ENCODE assay signal across 25 mouse cellular contexts in the genomic region with DNA sequence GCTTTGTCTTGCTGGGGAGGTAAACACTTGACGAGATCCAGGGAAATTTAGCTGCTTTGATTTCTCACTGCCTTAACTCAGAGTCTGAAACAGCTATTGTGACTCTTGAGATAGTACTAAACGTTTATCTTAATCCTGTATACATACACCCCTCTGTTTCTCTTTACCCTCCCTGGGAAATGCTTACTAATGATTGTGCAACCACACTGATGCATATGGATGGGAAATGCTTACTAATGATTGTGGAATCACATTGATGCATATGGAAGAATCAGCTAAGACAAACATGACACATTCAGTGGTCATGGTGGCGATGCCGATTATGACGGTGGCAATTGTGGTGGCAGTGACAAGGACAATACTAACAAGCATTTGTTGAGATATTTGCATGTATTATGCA. TPM values are rescaled to one million over a fixed set of nuclear protein-coding genes. Genes with fewer than 3 reads are reported as not detected.
DNase-seq lines count a peak whose midpoint lies in the region; ATAC-seq and TF ChIP-seq lines count a peak whose summit lies in the region.
"Had no signal": no experiment of that assay in that cellular context is flagged by ENCODE, and none has a peak within 500 bp of the region (broad histone marks: within the 10 kb centered on the region; RNA-seq: fewer than 3 reads in every experiment).

No protein-coding gene starts in this region.

- no peaks in the 10 kb centered on the region for H3K9me3 ChIP-seq in embryonic facial prominence, embryonic 15.5 days (replicated peaks)
- H3K9me3 ChIP-seq in embryonic facial prominence, embryonic 10.5 days, result no peaks in the 10 kb centered on the region
- H3K9me3 ChIP-seq in intestine, embryonic 16.5 days (ENCODE audit: control insufficient read depth, low read length), result no peaks in the 10 kb centered on the region
- H3K9me3 ChIP-seq in hindbrain, embryonic 13.5 days, result no peaks in the 10 kb centered on the region
- H3K9me3 ChIP-seq: G1E; heart, embryonic 13.5 days; limb, embryonic 13.5 days; midbrain, embryonic 15.5 days; neural tube, embryonic 13.5 days had no signal

- no peak overlapping the region for H3ac ChIP-seq in C2C12 (ENCODE audit: control insufficient read depth, insufficient read length, low read depth)

- TF ChIP-seq CTCF in C2C12 (IDR thresholded peaks at IDR 0.05; ENCODE audit: control insufficient read depth, insufficient read depth, insufficient read length), result no peak

- 0 out of 2 replicates have a peak overlapping the region, but pooled peaks have one; percentile 25 for H3K27ac ChIP-seq in embryonic facial prominence, embryonic 15.5 days (replicated peaks)
- H3K27ac ChIP-seq in embryonic facial prominence, embryonic 10.5 days (replicated peaks), result no peak overlapping the region
- H3K27ac ChIP-seq in intestine, embryonic 16.5 days (ENCODE audit: low read length), result peak overlapping the region; percentile 86
- no peak overlapping the region for H3K27ac ChIP-seq in hindbrain, embryonic 13.5 days
- H3K27ac ChIP-seq: heart, adult 2 months; heart, embryonic 13.5 days; kidney, postnatal 0 days; limb, embryonic 13.5 days; midbrain, embryonic 15.5 days; neural tube, embryonic 13.5 days had no signal

- H3K79me2 ChIP-seq in C2C12 (ENCODE audit: control insufficient read depth, insufficient read depth), result no peaks in the 10 kb centered on the region

- H3K9ac ChIP-seq in embryonic facial prominence, embryonic 15.5 days, result no peak overlapping the region
- H3K9ac ChIP-seq in intestine, embryonic 16.5 days (ENCODE audit: low read depth, low read length), result no peak overlapping the region
- H3K9ac ChIP-seq in hindbrain, embryonic 13.5 days, result no peak overlapping the region
- H3K9ac ChIP-seq: heart, embryonic 13.5 days; limb, embryonic 13.5 days; lung, embryonic 14.5 days; midbrain, embryonic 15.5 days; neural tube, embryonic 13.5 days had no signal

- peaks cover 12% of the 10 kb centered on the region; the same call in 1 of the 2 replicates for H3K4me1 ChIP-seq in embryonic facial prominence, embryonic 15.5 days
- peaks cover 13% of the 10 kb centered on the region; the same call in 1 of the 2 replicates for H3K4me1 ChIP-seq in embryonic facial prominence, embryonic 10.5 days
- peaks cover 27% of the 10 kb centered on the region for H3K4me1 ChIP-seq in intestine, embryonic 16.5 days (ENCODE audit: control insufficient read depth, insufficient read depth, low read length)
- H3K4me1 ChIP-seq in hindbrain, embryonic 13.5 days (replicated peaks), result 0 out of 2 replicates have a peak, but pooled peaks cover 4% of the 10 kb centered on the region
- H3K4me1 ChIP-seq: heart, embryonic 13.5 days; midbrain, embryonic 15.5 days; neural tube, embryonic 13.5 days had no signal

- H3K79me3 ChIP-seq in C2C12 (ENCODE audit: low read depth), result no peaks in the 10 kb centered on the region

- DNase-seq in embryonic facial prominence, embryonic 10.5 days (ENCODE audit: low spot score), result no peak
- DNase-seq in urinary bladder, postnatal 10 days (ENCODE audit: low spot score), result no peak
- no peak for DNase-seq in ovary, postnatal 10 days (ENCODE audit: low spot score)
- DNase-seq: cerebellum, adult 18-20 months; cerebellum, postnatal 14 days; embryo, embryonic 11 days; gastrocnemius, postnatal 25 days; heart, adult 2 months; heart, postnatal 14 days; layer of hippocampus, postnatal 36 days; lung, embryonic 14.5 days; thymus, adult 2 months; thymus, postnatal 4 days had no signal

- WGBS in embryonic facial prominence, embryonic 15.5 days, result 76% methylated on average over 5 of the region's 5 CpGs
- 80% methylated on average over 5 of the region's 5 CpGs for WGBS in embryonic facial prominence, embryonic 10.5 days
- WGBS in intestine, embryonic 16.5 days, result 69% methylated on average over 5 of the region's 5 CpGs
- WGBS in hindbrain, embryonic 13.5 days, result 79% methylated on average over 5 of the region's 5 CpGs

- H3K4me2 ChIP-seq in embryonic facial prominence, embryonic 15.5 days (replicated peaks), result no peak overlapping the region
- no peak overlapping the region for H3K4me2 ChIP-seq in intestine, embryonic 16.5 days (ENCODE audit: low read depth, low read length)
- H3K4me2 ChIP-seq in hindbrain, embryonic 13.5 days, result no peak overlapping the region
- H3K4me2 ChIP-seq: heart, embryonic 13.5 days; limb, embryonic 13.5 days; lung, embryonic 14.5 days; midbrain, embryonic 15.5 days; neural tube, embryonic 13.5 days had no signal

- H3K27me3 ChIP-seq in embryonic facial prominence, embryonic 15.5 days, result no peaks in the 10 kb centered on the region
- H3K27me3 ChIP-seq in embryonic facial prominence, embryonic 10.5 days (replicated peaks; ENCODE audit: low read depth, poor library complexity, severe bottlenecking), result no peaks in the 10 kb centered on the region
- H3K27me3 ChIP-seq in C2C12 (ENCODE audit: control insufficient read depth, insufficient read depth, insufficient read length), result no peaks in the 10 kb centered on the region
- H3K27me3 ChIP-seq in intestine, embryonic 16.5 days (replicated peaks; ENCODE audit: control insufficient read depth, insufficient read depth, low read length), result no peaks in the 10 kb centered on the region
- H3K27me3 ChIP-seq in hindbrain, embryonic 13.5 days, result no peaks in the 10 kb centered on the region
- H3K27me3 ChIP-seq: heart, embryonic 13.5 days; limb, embryonic 13.5 days; midbrain, embryonic 15.5 days; neural tube, embryonic 13.5 days had no signal

- H3K4me3 ChIP-seq in embryonic facial prominence, embryonic 15.5 days (replicated peaks), result no peak overlapping the region
- H3K4me3 ChIP-seq in embryonic facial prominence, embryonic 10.5 days, result no peak overlapping the region
- no peak overlapping the region for H3K4me3 ChIP-seq in C2C12 (ENCODE audit: insufficient read depth, poor library complexity, severe bottlenecking)
- H3K4me3 ChIP-seq in intestine, embryonic 16.5 days (ENCODE audit: low read length), result no peak overlapping the region
- H3K4me3 ChIP-seq in hindbrain, embryonic 13.5 days, result no peak overlapping the region
- H3K4me3 ChIP-seq: heart, adult 2 months; heart, embryonic 13.5 days; limb, embryonic 13.5 days; midbrain, embryonic 15.5 days; neural tube, embryonic 13.5 days had no signal

- H3K36me3 ChIP-seq in embryonic facial prominence, embryonic 15.5 days, result no peaks in the 10 kb centered on the region
- no peaks in the 10 kb centered on the region for H3K36me3 ChIP-seq in embryonic facial prominence, embryonic 10.5 days (replicated peaks)
- no peaks in the 10 kb centered on the region for H3K36me3 ChIP-seq in C2C12 (ENCODE audit: control insufficient read depth, insufficient read depth)
- H3K36me3 ChIP-seq in intestine, embryonic 16.5 days (ENCODE audit: control insufficient read depth, insufficient read depth, low read length), result no peaks in the 10 kb centered on the region
- H3K36me3 ChIP-seq in hindbrain, embryonic 13.5 days, result no peaks in the 10 kb centered on the region
- H3K36me3 ChIP-seq: G1E; heart, embryonic 13.5 days; limb, embryonic 13.5 days; midbrain, embryonic 15.5 days; neural tube, embryonic 13.5 days had no signal

- no peak for ATAC-seq in embryonic facial prominence, embryonic 15.5 days (ENCODE audit: insufficient number of reproducible peaks, low FRiP score, low TSS enrichment, low read depth)
- ATAC-seq in intestine, embryonic 16.5 days, result peak; percentile 65
- peak; percentile 64 for ATAC-seq in megakaryocyte progenitor cell, adult 5-6 weeks (replicated peaks; ENCODE audit: poor library complexity)
- no peak for ATAC-seq in hindbrain, embryonic 13.5 days (ENCODE audit: low FRiP score)
- ATAC-seq: forebrain, embryonic 16.5 days; midbrain, embryonic 15.5 days had no signal

TF ChIP-seq in C2C12, 6 proteins besides CTCF, POLR2A, EP300 and RAD21:
- TF ChIP-seq MAX (IDR thresholded peaks at IDR 0.05) (no peak), CEBPB (IDR thresholded peaks at IDR 0.05; ENCODE audit: low read depth) (peak; percentile 94)
TF ChIP-seq in C2C12: peak in this region for 1.

RNA-seq across cellular contexts. Expression of gene Sesn3, which starts 58.9 kb away (rescaled TPM):
- 16.2 and 17.7 TPM in 2 replicates for polyA plus RNA-seq in embryonic facial prominence, embryonic 15.5 days (2015; fragmentation: Nextera tagmentation; extraction: Ambion mirVana)
- 20.8 and 21.6 TPM in 2 replicates for polyA plus RNA-seq in embryonic facial prominence, embryonic 10.5 days (2016; fragmentation: Nextera tagmentation; extraction: Ambion mirVana)
- polyA plus RNA-seq in C2C12 (2012; fragmentation: generic; extraction: Trizol), result 4.9 TPM
- 10.4 and 10.6 TPM in 2 replicates for polyA plus RNA-seq in intestine, embryonic 16.5 days (2015; fragmentation: Nextera tagmentation; extraction: Ambion mirVana)
- total RNA-seq in megakaryocyte progenitor cell, adult 5-6 weeks (2015), result 6.1 and 7.5 TPM in 2 replicates
- total RNA-seq in megakaryocyte progenitor cell, adult 5-6 weeks (2017), result 4.5 and 5.6 TPM in 2 replicates
- 20.2 and 20.9 TPM in 2 replicates for polyA plus RNA-seq in hindbrain, embryonic 13.5 days (2015; fragmentation: Nextera tagmentation; extraction: Ambion mirVana)

Comparison
In these comparisons a context has a peak if more than half of its experiments do, and no peak if none do; other contexts are left out.
1. H3K27ac ChIP-seq: peak in embryonic facial prominence, embryonic 15.5 days (single experiment) and intestine, embryonic 16.5 days (single experiment); none in embryonic facial prominence, embryonic 10.5 days (single experiment) and hindbrain, embryonic 13.5 days (single experiment).
2. ATAC-seq: peak in intestine, embryonic 16.5 days (single experiment) and megakaryocyte progenitor cell, adult 5-6 weeks (single experiment); none in embryonic facial prominence, embryonic 15.5 days (single experiment) and hindbrain, embryonic 13.5 days (single experiment).